Mouse (Mus musculus): ENCODE results near the gene Tiam2.

Gene Tiam2

GRCm38 (mm10) chr17:3393981-3394380 is 67.6 kb downstream of the Tiam2 start:
- DNase-seq (ENCODE audit: low read depth, low spot score), result no peak

DNA sequence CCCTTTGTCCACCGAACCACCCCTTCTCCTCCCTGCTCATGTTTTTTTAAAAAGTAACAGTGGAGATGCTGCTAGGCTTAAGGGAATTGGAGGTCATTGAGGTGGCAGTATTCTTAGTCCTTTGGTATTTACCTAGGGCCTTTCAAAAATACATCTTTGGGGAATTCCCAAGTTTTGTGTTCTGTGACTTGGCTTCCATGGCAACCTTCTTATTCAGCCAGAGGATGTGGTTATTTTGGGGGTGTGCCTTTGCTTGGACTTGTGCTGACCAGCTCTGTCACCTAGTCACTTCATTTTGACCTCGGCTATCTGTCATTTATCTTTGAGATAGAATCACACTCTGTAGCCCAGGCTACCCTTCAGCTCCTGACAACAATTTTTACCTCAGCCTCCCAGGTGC is 68.6 kb downstream of the Tiam2 start:
- DNase-seq (ENCODE audit: low read depth, low spot score), result no peak

GRCm38 (mm10) chr17:3396881-3397281 is 70.5 kb downstream of the Tiam2 start:
- DNase-seq (ENCODE audit: low read depth, low spot score), result no peak

- no peak for DNase-seq (ENCODE audit: low read depth, low spot score)
These were observed 71.5 kb downstream of the Tiam2 start for GRCm38 (mm10) chr17:3397836-3398235.

GRCm38 (mm10) chr17:3405350-3406073 is 79.1 kb downstream of the Tiam2 start:
- DNase-seq (ENCODE audit: low read depth, low spot score), result no peak

GRCm38 (mm10) chr17:3407051-3407450 is 80.7 kb downstream of the Tiam2 start:
- DNase-seq (ENCODE audit: low read depth, low spot score), result no peak

DNA sequence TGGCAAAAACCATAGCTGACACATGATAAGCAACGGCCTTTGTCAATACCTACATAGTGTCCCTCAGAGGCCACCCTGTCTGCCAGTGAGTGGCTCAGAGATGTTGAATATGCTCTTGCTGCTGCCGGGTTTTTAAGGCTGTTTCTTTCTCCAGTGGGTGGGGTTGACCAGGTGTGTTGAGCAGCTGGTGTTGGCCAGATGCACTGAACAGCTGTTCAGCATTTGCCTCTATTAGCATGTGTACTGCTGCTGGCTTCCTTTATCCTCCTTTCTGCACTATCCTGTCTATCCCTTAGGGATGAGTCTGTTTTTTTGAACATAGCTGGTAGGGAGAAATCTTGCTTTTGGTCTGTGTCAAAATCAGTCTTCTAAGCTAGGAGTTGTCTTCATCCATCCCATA is 83.9 kb downstream of the Tiam2 start:
- DNase-seq (ENCODE audit: low read depth, low spot score), result no peak

- DNase-seq (ENCODE audit: low read depth, low spot score), result no peak
These were observed 86.4 kb downstream of the Tiam2 start for GRCm38 (mm10) chr17:3412771-3413170.

- no peak for DNase-seq (ENCODE audit: low read depth, low spot score)
These were observed 89.2 kb downstream of the Tiam2 start for GRCm38 (mm10) chr17:3415580-3415979.

GRCm38 (mm10) chr17:3416401-3416800 is 90.0 kb downstream of the Tiam2 start:
- no peak for DNase-seq (ENCODE audit: low read depth, low spot score)

GRCm38 (mm10) chr17:3419368-3419928 is 93.1 kb downstream of the Tiam2 start:
- no peak for DNase-seq (ENCODE audit: low read depth, low spot score)

- no peak for DNase-seq (ENCODE audit: low read depth, low spot score)
These were observed 93.8 kb downstream of the Tiam2 start for GRCm38 (mm10) chr17:3420148-3420547.

DNA sequence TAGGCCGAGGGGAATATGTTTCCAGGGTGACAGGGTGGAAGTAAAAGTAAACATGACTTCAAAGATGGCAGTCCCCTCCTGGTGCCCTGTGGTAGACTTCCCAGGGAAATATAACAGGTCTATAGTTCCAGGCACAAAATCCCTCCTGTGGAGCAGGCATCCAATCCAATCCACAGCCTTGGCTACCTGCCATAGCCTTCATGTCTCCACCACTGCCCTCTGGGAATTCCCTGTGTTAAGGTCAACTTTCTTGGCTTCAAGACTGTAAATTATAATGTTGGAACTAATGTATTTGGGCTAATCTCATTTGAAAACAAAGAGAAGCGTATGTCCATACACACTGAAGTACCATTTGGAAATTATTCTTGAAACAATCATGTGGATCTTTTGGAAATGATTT is 97.0 kb downstream of the Tiam2 start:
- DNase-seq (ENCODE audit: low read depth, low spot score), result no peak

DNA sequence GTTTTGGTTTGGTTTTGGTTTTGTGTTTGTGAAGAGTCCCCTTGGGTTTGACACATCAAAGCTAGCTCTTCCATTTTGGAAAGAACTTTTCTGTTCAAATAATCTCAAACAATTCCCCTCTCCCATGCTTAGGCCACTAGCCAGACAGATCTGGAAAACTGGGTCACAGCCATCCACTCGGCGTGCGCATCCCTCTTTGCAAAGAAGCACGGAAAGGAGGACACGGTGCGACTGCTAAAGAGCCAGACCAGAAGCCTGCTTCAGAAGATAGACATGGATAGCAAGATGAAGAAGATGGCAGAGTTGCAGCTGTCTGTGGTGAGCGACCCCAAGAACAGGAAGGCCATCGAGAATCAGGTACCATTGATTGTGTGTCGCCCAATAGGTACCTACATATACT is 102.3 kb downstream of the Tiam2 start:
- DNase-seq (ENCODE audit: low read depth, low spot score), result no peak

DNA sequence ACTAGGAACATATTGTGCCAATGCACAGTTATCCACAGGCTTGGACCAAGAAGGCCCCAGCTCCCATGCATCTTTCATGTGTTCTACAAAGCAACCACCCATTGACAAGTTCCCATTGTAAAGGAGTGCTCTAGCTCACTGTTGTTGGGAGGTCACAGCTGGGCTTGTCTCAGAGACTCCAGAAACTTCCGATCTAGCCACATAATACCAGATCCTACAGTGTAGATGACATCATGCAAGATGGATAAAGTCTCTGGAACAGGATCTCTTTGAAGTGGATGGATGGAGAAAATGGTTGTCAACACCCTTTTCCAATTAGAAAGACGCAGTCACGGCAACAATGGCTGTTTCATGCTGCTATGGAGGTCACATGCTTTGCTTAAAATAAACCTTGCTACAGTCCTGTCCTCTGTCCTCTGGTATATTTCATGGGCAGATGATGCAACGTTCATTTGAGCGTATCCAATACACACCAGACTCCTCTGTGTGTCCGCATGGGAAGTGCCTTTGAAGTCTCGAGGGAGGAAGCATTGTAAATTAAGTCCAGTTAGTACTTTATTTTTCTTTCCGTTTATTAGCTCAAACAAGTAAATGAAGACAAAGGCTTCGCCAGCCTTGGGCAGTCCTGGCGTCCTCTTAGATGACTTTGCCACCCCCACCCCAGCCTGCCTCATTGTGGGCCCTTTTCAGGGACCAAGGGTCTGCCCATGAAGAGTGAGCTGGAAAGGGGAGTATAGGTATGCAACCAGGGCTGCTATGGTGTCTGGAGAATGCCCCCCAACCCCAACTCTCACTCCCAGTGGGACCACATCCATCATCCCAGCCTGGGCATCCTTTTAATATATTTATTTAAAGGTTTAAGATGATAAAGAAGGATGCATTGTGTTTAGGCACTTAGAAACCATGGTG is 106.5 kb downstream of the Tiam2 start:
- DNase-seq (ENCODE audit: low read depth, low spot score), result no peak

DNA sequence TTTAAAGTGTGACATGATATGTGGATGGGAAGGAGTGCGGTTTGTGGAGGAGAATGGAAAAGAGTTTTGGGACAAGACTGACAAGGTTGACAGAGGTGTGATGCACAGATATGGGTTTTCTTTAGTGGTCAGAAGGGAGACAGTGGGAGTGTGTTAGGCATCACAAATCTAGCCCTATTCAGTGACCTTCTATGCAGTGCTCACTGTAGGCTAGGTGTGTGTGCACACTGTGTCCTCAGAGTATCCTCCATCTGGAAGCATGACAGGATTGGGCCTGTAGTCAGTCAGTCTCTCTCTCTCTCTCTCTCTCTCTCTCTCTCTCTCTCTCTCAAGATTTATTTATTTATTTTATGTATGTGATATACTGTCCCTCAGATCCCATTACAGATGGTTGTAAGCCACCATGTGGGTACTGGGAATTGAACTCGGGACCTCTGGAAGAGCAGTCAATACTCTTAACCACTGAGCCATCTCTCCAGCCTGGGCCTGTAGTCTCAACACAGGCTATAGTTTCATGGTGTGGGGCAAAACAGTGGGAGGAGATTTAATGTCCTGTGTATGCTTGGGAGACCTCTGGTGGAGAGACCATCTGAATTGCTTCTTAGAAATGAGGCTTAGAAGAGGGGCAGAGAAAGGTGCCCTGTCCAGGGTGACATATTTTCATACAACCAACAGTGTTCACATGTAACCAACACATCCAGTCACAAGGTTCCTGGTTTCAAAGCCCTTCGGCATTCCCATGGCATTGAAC is 107.3 kb downstream of the Tiam2 start:
- DNase-seq (ENCODE audit: low read depth, low spot score), result no peak

DNA sequence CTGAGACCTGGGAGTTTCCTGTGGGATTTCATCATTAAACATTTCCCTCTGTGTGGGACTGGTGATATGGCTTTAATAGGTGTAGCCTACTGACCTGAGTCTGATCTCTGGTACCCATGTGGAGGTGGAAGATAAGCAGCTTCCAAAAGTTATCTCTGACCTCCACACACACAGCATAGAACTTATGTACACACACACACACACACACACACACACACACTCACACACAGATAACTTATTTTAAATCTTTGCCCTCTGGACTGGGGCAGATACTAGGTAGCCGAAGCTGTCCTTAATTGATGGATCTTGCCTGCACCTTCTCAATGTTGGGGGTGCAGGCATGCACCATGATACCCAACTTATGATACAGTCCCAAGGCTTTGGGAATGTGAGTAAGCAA is 108.9 kb downstream of the Tiam2 start:
- no peak for DNase-seq (ENCODE audit: low read depth, low spot score)

DNA sequence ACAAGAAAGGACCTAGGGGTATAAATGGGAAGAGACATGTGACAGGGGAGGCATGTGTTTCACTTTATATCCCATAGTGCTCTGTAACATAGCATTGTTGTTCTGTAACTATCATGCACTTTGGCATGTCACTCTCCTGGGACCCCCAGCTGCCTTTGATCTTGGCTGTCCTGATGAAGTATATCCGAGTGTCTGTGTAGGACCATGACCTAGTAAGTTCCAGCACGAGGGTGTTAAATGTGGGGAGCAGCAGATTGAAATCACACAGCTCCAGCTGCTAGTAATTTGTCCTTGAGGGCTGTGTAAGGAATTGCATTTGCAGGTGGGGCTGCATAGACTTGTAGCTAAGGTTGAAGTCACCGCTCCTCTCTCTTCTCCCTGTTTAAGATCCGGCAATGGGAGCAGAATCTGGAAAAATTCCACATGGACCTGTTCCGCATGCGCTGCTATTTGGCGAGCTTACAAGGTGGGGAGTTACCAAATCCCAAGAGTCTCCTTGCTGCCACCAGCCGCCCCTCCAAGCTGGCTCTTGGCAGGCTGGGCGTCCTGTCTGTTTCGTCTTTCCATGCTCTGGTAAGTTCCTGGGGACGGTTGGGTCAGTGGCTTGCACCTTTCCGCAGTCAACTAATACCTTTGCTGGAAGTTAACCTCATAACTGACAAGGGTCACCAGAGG is 110.6 kb downstream of the Tiam2 start:
- DNase-seq (ENCODE audit: low read depth, low spot score), result no peak

DNA sequence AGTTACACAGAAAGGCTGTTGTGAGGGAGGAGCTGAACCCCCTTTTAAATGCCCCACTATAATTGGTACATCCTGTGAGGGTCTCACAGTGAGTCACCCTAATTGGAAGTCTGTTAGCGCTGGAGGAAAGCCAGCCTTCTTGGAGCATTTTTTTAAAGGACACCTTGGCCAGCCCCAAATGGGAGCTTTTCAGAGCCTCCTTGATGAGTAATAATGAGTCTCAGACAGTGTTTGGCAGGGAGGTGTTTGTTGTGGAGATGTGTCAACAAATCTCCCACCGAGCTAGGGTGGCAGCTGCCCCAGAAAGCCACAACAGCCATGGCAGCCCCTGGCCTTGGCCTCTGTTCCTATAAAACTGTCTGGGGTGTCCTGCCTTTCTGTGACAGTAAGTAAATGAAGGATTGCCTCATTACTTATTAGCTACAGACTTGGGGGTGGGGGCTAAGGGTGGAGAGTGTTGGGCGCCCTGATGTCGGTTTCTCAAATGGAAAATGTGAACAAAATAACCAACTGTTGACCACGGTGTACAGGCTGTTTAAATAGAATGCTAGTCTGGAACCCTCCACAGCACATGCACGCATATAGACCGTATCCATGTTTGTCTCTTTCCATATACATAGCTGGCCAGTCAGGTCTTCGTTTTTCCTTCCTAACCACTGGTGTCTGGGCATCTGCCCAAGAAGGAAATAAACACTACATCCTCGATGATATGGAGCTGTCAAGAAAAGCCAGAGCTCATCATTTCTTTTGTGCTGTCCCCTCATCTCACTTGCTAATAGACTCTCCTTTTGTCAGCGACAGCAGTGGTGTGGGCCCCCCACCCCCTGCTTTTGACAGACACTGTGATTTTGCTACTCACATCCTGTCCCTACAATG is 116.4 kb downstream of the Tiam2 start:
- DNase-seq (ENCODE audit: low read depth, low spot score), result no peak

GRCm38 (mm10) chr17:3446191-3446950 is 120.0 kb downstream of the Tiam2 start:
- peak; percentile 42 for DNase-seq (ENCODE audit: low read depth, low spot score)
